Mouse (Mus musculus) midbrain, embryonic 11.5 days (tissue): ENCODE measurements around the gene Pdk1. TPM values are rescaled to one million over a fixed set of nuclear protein-coding genes. Genes with fewer than 3 reads are reported as not detected.
"Not testable (repeated sequence)": the region's sequence is repeated elsewhere in the genome, so short reads cannot be mapped to it uniquely, and the experiment has no call there.

Source experiments
- ATAC-seq: fragments of 200-750 bp; cut with Nextera tagmentation; 2 replicates; pipeline ENCODE4 v1.8.0; 2017; ENCODE audit warnings: moderate TSS enrichment, moderate library complexity; ENCODE audit not compliant: low FRiP score
- DNase-seq: peaks from one replicate; pipeline ENCODE4 v3.0.0; 2015; ENCODE audit warnings: low spot score; ENCODE audit errors: missing footprints
- H3K27ac ChIP-seq: fragments of 300-500 bp; sonication (generic); 2 replicates; pipeline ENCODE4 v1.5.1; 2014; ENCODE audit warnings: low read depth, low read length
- H3K27me3 ChIP-seq: fragments of 300-500 bp; sonication (generic); 2 replicates; pipeline ENCODE4 v1.6.1; 2014; ENCODE audit warnings: mild to moderate bottlenecking, low read length, moderate library complexity, mixed read lengths; ENCODE audit not compliant: control insufficient read depth, insufficient read depth
- H3K36me3 ChIP-seq: fragments of 300-500 bp; sonication (generic); 2 replicates; pipeline ENCODE4 v1.6.1; 2014; ENCODE audit warnings: mild to moderate bottlenecking, low read length, moderate library complexity, mixed read lengths; ENCODE audit not compliant: control insufficient read depth, insufficient read depth
- H3K4me1 ChIP-seq: fragments of 300-500 bp; sonication (generic); 2 replicates; pipeline ENCODE4 v1.6.1; 2014; ENCODE audit warnings: low read length; ENCODE audit not compliant: control insufficient read depth, insufficient read depth
- H3K4me2 ChIP-seq: fragments of 300-500 bp; sonication (generic); 2 replicates; pipeline ENCODE4 v1.6.1; 2014; ENCODE audit warnings: mild to moderate bottlenecking, moderate library complexity
- H3K4me3 ChIP-seq: fragments of 300-500 bp; sonication (generic); 2 replicates; pipeline ENCODE4 v1.5.1; 2014; ENCODE audit warnings: low read depth, low read length
- H3K9ac ChIP-seq: fragments of 300-500 bp; sonication (generic); 2 replicates; pipeline ENCODE4 v1.6.1; 2014; ENCODE audit warnings: low read length
- H3K9me3 ChIP-seq: fragments of 300-500 bp; sonication (generic); 2 replicates; pipeline ENCODE4 v1.6.1; 2016; ENCODE audit warnings: low read length; ENCODE audit not compliant: control insufficient read depth
- WGBS: fragments of 180-500 bp; shearing (Covaris S2); extraction: QIAGEN DNeasy Blood & Tissue Kit; methylation state at CpG from one replicate; pipeline ENCODE4 v1.1.7; 2014; 5-methylcytosine and 5-hydroxymethylcytosine counted together
- polyA plus RNA-seq: library from polyadenylated mRNA; unstranded; fragments of >200 nt; fragmentation: Nextera tagmentation; extraction: Ambion mirVana; gene quantifications from 2 replicates; pipeline ENCODE4 v1.2.1, GENCODE M21; 2014

Pdk1 gene
- polyA plus RNA-seq, 1 experiment from 2014 or later = 31.4 TPM

- no peak overlapping the region for H3K4me2 ChIP-seq
- no peaks in the 10 kb centered on the region for H3K4me1 ChIP-seq
- no peaks in the 10 kb centered on the region for H3K36me3 ChIP-seq
- ATAC-seq = no peak
- no peak overlapping the region for H3K4me3 ChIP-seq
- H3K27ac ChIP-seq = no peak overlapping the region
- no peaks in the 10 kb centered on the region for H3K9me3 ChIP-seq
- DNase-seq = peak; percentile 96
- 39% methylated on average over 6 of the region's 6 CpGs for WGBS
- H3K27me3 ChIP-seq = no peaks in the 10 kb centered on the region
- H3K9ac ChIP-seq = no peak overlapping the region
Observed at GRCm38 (mm10) chr2:71837791-71838190, 35.2 kb upstream of the Pdk1 start.

GRCm38 (mm10) chr2:71843316-71843715 is 29.7 kb upstream of the Pdk1 start:
- no peaks in the 10 kb centered on the region for H3K36me3 ChIP-seq
- H3K9ac ChIP-seq = no peak overlapping the region
- ATAC-seq (no peak), DNase-seq (no peak)
- no peaks in the 10 kb centered on the region for H3K9me3 ChIP-seq
- no peak overlapping the region for H3K4me2 ChIP-seq
- no peaks in the 10 kb centered on the region for H3K4me1 ChIP-seq
- H3K4me3 ChIP-seq = no peak overlapping the region
- no peaks in the 10 kb centered on the region for H3K27me3 ChIP-seq
- H3K27ac ChIP-seq = no peak overlapping the region
- WGBS = 92% methylated on average over 9 of the region's 9 CpGs

- 95% methylated on average over 6 of the region's 6 CpGs for WGBS
Observed at GRCm38 (mm10) chr2:71844906-71845305, 28.1 kb upstream of the Pdk1 start.

GRCm38 (mm10) chr2:71852161-71852560 is 20.9 kb upstream of the Pdk1 start:
- H3K9ac ChIP-seq, ATAC-seq, H3K4me1 ChIP-seq, H3K4me2 ChIP-seq, H3K4me3 ChIP-seq, H3K27me3 ChIP-seq, H3K9me3 ChIP-seq, H3K27ac ChIP-seq, H3K36me3 ChIP-seq: not testable (repeated sequence)
- WGBS = 4% methylated on average over 6 of the region's 8 CpGs
- peak; percentile 91 for DNase-seq

More at GRCm38 (mm10) chr2:71844906-71845305, 28.1 kb upstream of the Pdk1 start:
- Histone ChIP-seq H3K9ac (no peak overlapping the region), H3K9me3 (no peaks in the 10 kb centered on the region), H3K36me3 (no peaks in the 10 kb centered on the region), H3K4me2 (no peak overlapping the region), H3K4me3 (no peak overlapping the region), H3K27me3 (no peaks in the 10 kb centered on the region), H3K27ac (no peak overlapping the region), H3K4me1 (no peaks in the 10 kb centered on the region)
- DNase-seq (no peak), ATAC-seq (no peak)

- no peak for ATAC-seq
- H3K4me1 ChIP-seq = no peaks in the 10 kb centered on the region
- H3K36me3 ChIP-seq = no peaks in the 10 kb centered on the region
- H3K9ac ChIP-seq = no peak overlapping the region
- DNase-seq = peak; percentile 59
- H3K4me3 ChIP-seq = no peak overlapping the region
- no peaks in the 10 kb centered on the region for H3K9me3 ChIP-seq
- 74% methylated on average over 5 of the region's 5 CpGs for WGBS
- no peaks in the 10 kb centered on the region for H3K27me3 ChIP-seq
- no peak overlapping the region for H3K4me2 ChIP-seq
- no peak overlapping the region for H3K27ac ChIP-seq
Observed at GRCm38 (mm10) chr2:71855076-71855475, 17.9 kb upstream of the Pdk1 start.

- H3K4me1 ChIP-seq = peaks cover 2% of the 10 kb centered on the region; the same call in 1 of the 2 replicates
- no peaks in the 10 kb centered on the region for H3K36me3 ChIP-seq
- no peak for DNase-seq
- no peak overlapping the region for H3K9ac ChIP-seq
- ATAC-seq = no peak
- H3K27me3 ChIP-seq = no peaks in the 10 kb centered on the region
- no peak overlapping the region for H3K4me3 ChIP-seq
- H3K27ac ChIP-seq = no peak overlapping the region
- H3K9me3 ChIP-seq = no peaks in the 10 kb centered on the region
- H3K4me2 ChIP-seq = no peak overlapping the region
- 89% methylated on average over 5 of the region's 5 CpGs for WGBS
Observed at GRCm38 (mm10) chr2:71863531-71864173, 9.4 kb upstream of the Pdk1 start.

- Histone ChIP-seq H3K9me3 (no peaks in the 10 kb centered on the region), H3K9ac (no peak overlapping the region), H3K36me3 (no peaks in the 10 kb centered on the region), H3K4me3 (no peak overlapping the region), H3K27me3 (no peaks in the 10 kb centered on the region), H3K4me2 (no peak overlapping the region), H3K27ac (no peak overlapping the region), H3K4me1 (peaks cover 2% of the 10 kb centered on the region; the same call in 1 of the 2 replicates)
- DNase-seq (no peak), ATAC-seq (no peak)
- 80% methylated on average over 3 of the region's 3 CpGs for WGBS
Observed at GRCm38 (mm10) chr2:71865022-71865421, 8.0 kb upstream of the Pdk1 start.

- no peaks in the 10 kb centered on the region for H3K9me3 ChIP-seq
- H3K4me1 ChIP-seq = peaks cover 2% of the 10 kb centered on the region; the same call in 1 of the 2 replicates
- H3K27me3 ChIP-seq = no peaks in the 10 kb centered on the region
- ATAC-seq (no peak), DNase-seq (no peak)
- no peak overlapping the region for H3K27ac ChIP-seq
- no peaks in the 10 kb centered on the region for H3K36me3 ChIP-seq
- no peak overlapping the region for H3K4me3 ChIP-seq
- no peak overlapping the region for H3K4me2 ChIP-seq
- no peak overlapping the region for H3K9ac ChIP-seq
- WGBS = 74% methylated on average over 3 of the region's 3 CpGs
Observed at GRCm38 (mm10) chr2:71865935-71866334, 7.1 kb upstream of the Pdk1 start.

GRCm38 (mm10) chr2:71866565-71866964 is 6.5 kb upstream of the Pdk1 start:
- Histone ChIP-seq H3K4me2 (no peak overlapping the region), H3K4me3 (no peak overlapping the region), H3K36me3 (no peaks in the 10 kb centered on the region), H3K9ac (no peak overlapping the region), H3K4me1 (peaks cover 2% of the 10 kb centered on the region; the same call in 1 of the 2 replicates), H3K9me3 (no peaks in the 10 kb centered on the region), H3K27me3 (no peaks in the 10 kb centered on the region), H3K27ac (no peak overlapping the region)
- no peak for DNase-seq
- 69% methylated on average over 1 of the region's 1 CpGs for WGBS
- ATAC-seq = no peak
